Mouse (Mus musculus): Measurements from ENCODE around the gene Slc25a21. TPM values are rescaled to one million over a fixed set of nuclear protein-coding genes. Genes with fewer than 3 reads are reported as not detected.

Gene Slc25a21
- polyA plus RNA-seq, 1 experiment: 9.5 TPM

GRCm38 (mm10) chr12:57102322-57102721, 95.0 kb downstream of the Slc25a21 start:
- Histone ChIP-seq H3K27ac (ENCODE audit: control insufficient read depth, insufficient read depth, low read depth, low read length, poor library complexity) (no peak overlapping the region), H3K4me3 (replicated peaks; ENCODE audit: control insufficient read depth, low read depth, low read length) (no peak overlapping the region), H3K4me1 (ENCODE audit: control insufficient read depth, insufficient read depth, low read length) (no peaks in the 10 kb centered on the region)
- 72% methylated on average over 1 of the region's 1 CpGs for WGBS
- TF ChIP-seq CTCF (IDR thresholded peaks at IDR 0.05; ENCODE audit: control insufficient read depth, insufficient read depth, low read length) (no peak), POLR2A (IDR thresholded peaks at IDR 0.05; ENCODE audit: borderline replicate concordance, control insufficient read depth, low read depth, low read length) (no peak)

- no peak overlapping the region for H3K27ac ChIP-seq (ENCODE audit: control insufficient read depth, insufficient read depth, low read depth, low read length, poor library complexity)
- no peaks in the 10 kb centered on the region for H3K4me1 ChIP-seq (ENCODE audit: control insufficient read depth, insufficient read depth, low read length)
- no peak overlapping the region for H3K4me3 ChIP-seq (replicated peaks; ENCODE audit: control insufficient read depth, low read depth, low read length)
- 77% methylated on average over 4 of the region's 4 CpGs for WGBS
- TF ChIP-seq CTCF (IDR thresholded peaks at IDR 0.05; ENCODE audit: control insufficient read depth, insufficient read depth, low read length) (no peak), POLR2A (IDR thresholded peaks at IDR 0.05; ENCODE audit: borderline replicate concordance, control insufficient read depth, low read depth, low read length) (no peak)
These were observed 96.7 kb downstream of the Slc25a21 start for GRCm38 (mm10) chr12:57100549-57100948.

- no peak for TF ChIP-seq CTCF (IDR thresholded peaks at IDR 0.05; ENCODE audit: control insufficient read depth, insufficient read depth, low read length)
- no peak overlapping the region for H3K4me3 ChIP-seq (replicated peaks; ENCODE audit: control insufficient read depth, low read depth, low read length)
- 61% methylated on average over 3 of the region's 3 CpGs for WGBS
- H3K4me1 ChIP-seq (ENCODE audit: control insufficient read depth, insufficient read depth, low read length): no peaks in the 10 kb centered on the region
- H3K27ac ChIP-seq (ENCODE audit: control insufficient read depth, insufficient read depth, low read depth, low read length, poor library complexity): no peak overlapping the region
These were observed 98.2 kb downstream of the Slc25a21 start for GRCm38 (mm10) chr12:57099066-57099465.

- WGBS: 83% methylated on average over 5 of the region's 5 CpGs
- no peak for TF ChIP-seq POLR2A (IDR thresholded peaks at IDR 0.05; ENCODE audit: borderline replicate concordance, control insufficient read depth, low read depth, low read length)
- TF ChIP-seq CTCF (IDR thresholded peaks at IDR 0.05; ENCODE audit: control insufficient read depth, insufficient read depth, low read length): no peak
- H3K4me1 ChIP-seq (ENCODE audit: control insufficient read depth, insufficient read depth, low read length): no peaks in the 10 kb centered on the region
- no peak overlapping the region for H3K4me3 ChIP-seq (replicated peaks; ENCODE audit: control insufficient read depth, low read depth, low read length)
- no peak overlapping the region for H3K27ac ChIP-seq (ENCODE audit: control insufficient read depth, insufficient read depth, low read depth, low read length, poor library complexity)
These were observed 98.9 kb downstream of the Slc25a21 start for GRCm38 (mm10) chr12:57098371-57098770.

GRCm38 (mm10) chr12:57093107-57093506, 104.2 kb downstream of the Slc25a21 start:
- Histone ChIP-seq H3K4me3 (replicated peaks; ENCODE audit: control insufficient read depth, low read depth, low read length) (no peak overlapping the region), H3K27ac (ENCODE audit: control insufficient read depth, insufficient read depth, low read depth, low read length, poor library complexity) (no peak overlapping the region), H3K4me1 (ENCODE audit: control insufficient read depth, insufficient read depth, low read length) (no peaks in the 10 kb centered on the region)
- TF ChIP-seq CTCF (IDR thresholded peaks at IDR 0.05; ENCODE audit: control insufficient read depth, insufficient read depth, low read length) (no peak), POLR2A (IDR thresholded peaks at IDR 0.05; ENCODE audit: borderline replicate concordance, control insufficient read depth, low read depth, low read length) (no peak)
- 35% methylated on average over 5 of the region's 5 CpGs for WGBS

GRCm38 (mm10) chr12:57084519-57084918, 112.8 kb downstream of the Slc25a21 start:
- 76% methylated on average over 3 of the region's 3 CpGs for WGBS
- TF ChIP-seq CTCF (IDR thresholded peaks at IDR 0.05; ENCODE audit: control insufficient read depth, insufficient read depth, low read length) (no peak), POLR2A (IDR thresholded peaks at IDR 0.05; ENCODE audit: borderline replicate concordance, control insufficient read depth, low read depth, low read length) (no peak)
- Histone ChIP-seq H3K4me3 (replicated peaks; ENCODE audit: control insufficient read depth, low read depth, low read length) (no peak overlapping the region), H3K4me1 (ENCODE audit: control insufficient read depth, insufficient read depth, low read length) (no peaks in the 10 kb centered on the region), H3K27ac (ENCODE audit: control insufficient read depth, insufficient read depth, low read depth, low read length, poor library complexity) (no peak overlapping the region)

- no peak overlapping the region for H3K27ac ChIP-seq (ENCODE audit: control insufficient read depth, insufficient read depth, low read depth, low read length, poor library complexity)
- WGBS: 86% methylated on average over 5 of the region's 5 CpGs
- TF ChIP-seq POLR2A (IDR thresholded peaks at IDR 0.05; ENCODE audit: borderline replicate concordance, control insufficient read depth, low read depth, low read length): no peak
These were observed 113.7 kb downstream of the Slc25a21 start for GRCm38 (mm10) chr12:57083533-57083932.

GRCm38 (mm10) chr12:57076606-57077005, 120.7 kb downstream of the Slc25a21 start:
- no peaks in the 10 kb centered on the region for H3K4me1 ChIP-seq (ENCODE audit: control insufficient read depth, insufficient read depth, low read length)
- 94% methylated on average over 4 of the region's 4 CpGs for WGBS
- no peak overlapping the region for H3K4me3 ChIP-seq (replicated peaks; ENCODE audit: control insufficient read depth, low read depth, low read length)
- H3K27ac ChIP-seq (ENCODE audit: control insufficient read depth, insufficient read depth, low read depth, low read length, poor library complexity): no peak overlapping the region
- no peak for TF ChIP-seq CTCF (IDR thresholded peaks at IDR 0.05; ENCODE audit: control insufficient read depth, insufficient read depth, low read length)
- TF ChIP-seq POLR2A (IDR thresholded peaks at IDR 0.05; ENCODE audit: borderline replicate concordance, control insufficient read depth, low read depth, low read length): no peak

More at GRCm38 (mm10) chr12:57083533-57083932, 113.7 kb downstream of the Slc25a21 start:
- Histone ChIP-seq H3K4me1 (ENCODE audit: control insufficient read depth, insufficient read depth, low read length) (no peaks in the 10 kb centered on the region), H3K4me3 (replicated peaks; ENCODE audit: control insufficient read depth, low read depth, low read length) (no peak overlapping the region)

- no peaks in the 10 kb centered on the region for H3K4me1 ChIP-seq (ENCODE audit: control insufficient read depth, insufficient read depth, low read length)
- H3K4me3 ChIP-seq (replicated peaks; ENCODE audit: control insufficient read depth, low read depth, low read length): no peak overlapping the region
- H3K27ac ChIP-seq (ENCODE audit: control insufficient read depth, insufficient read depth, low read depth, low read length, poor library complexity): no peak overlapping the region
- TF ChIP-seq POLR2A (IDR thresholded peaks at IDR 0.05; ENCODE audit: borderline replicate concordance, control insufficient read depth, low read depth, low read length): no peak
- TF ChIP-seq CTCF (IDR thresholded peaks at IDR 0.05; ENCODE audit: control insufficient read depth, insufficient read depth, low read length): no peak
- WGBS: 88% methylated on average over 2 of the region's 2 CpGs
These were observed 124.7 kb downstream of the Slc25a21 start for GRCm38 (mm10) chr12:57072616-57073015.

Data from bone marrow, adult 2 months (tissue).